Mouse (Mus musculus) erythroblast, adult 5-6 weeks (primary cell): ENCODE results near the gene Cxcl5. TPM values are rescaled to one million over a fixed set of nuclear protein-coding genes. Genes with fewer than 3 reads are reported as not detected.

Source experiments
- ATAC-seq: replicated peaks from 2 replicates; pipeline ENCODE4 v1.8.0; 2016; ENCODE audit warnings: moderate number of reproducible peaks, mild to moderate bottlenecking, moderate TSS enrichment, inconsistent platforms; ENCODE audit not compliant: poor library complexity, low FRiP score, severe bottlenecking
- total RNA-seq, 2 experiments: library from RNA; stranded (forward) in 1 of 2; stranded (reverse) in 1 of 2; fragments of 150-400 nt in 1 of 2; fragments of 200-764, 138-1000 nt in 1 of 2; gene quantifications; 2 replicates each; pipeline versions ENCODE4 v1.2.3 to v1.2.4; 2015 to 2017; ENCODE audit warnings: low replicate concordance in 2 of 2

The Cxcl5 gene
- total RNA-seq (2015; ENCODE audit: low replicate concordance) = not detected in 2 replicates
- total RNA-seq (2017; ENCODE audit: low replicate concordance) = not detected in 2 replicates

GRCm38 (mm10) chr5:90759077-90760065 is at the start of gene Cxcl5:
TSS of gene Cxcl5 (plus strand) at chr5:90759360.
- no peak for ATAC-seq

GRCm38 (mm10) chr5:90711409-90711808 is 47.8 kb upstream of the Cxcl5 start:
- ATAC-seq = no peak

- no peak for ATAC-seq
These were observed 41.2 kb upstream of the Cxcl5 start for GRCm38 (mm10) chr5:90717937-90718336.

- no peak for ATAC-seq
These were observed 36.5 kb upstream of the Cxcl5 start for GRCm38 (mm10) chr5:90722656-90723055.

- ATAC-seq = no peak
These were observed 30.9 kb upstream of the Cxcl5 start for GRCm38 (mm10) chr5:90728254-90728653.

- no peak for ATAC-seq
These were observed 27.7 kb upstream of the Cxcl5 start for GRCm38 (mm10) chr5:90731480-90731879.

GRCm38 (mm10) chr5:90742029-90742428 is 17.1 kb upstream of the Cxcl5 start:
- no peak for ATAC-seq

- no peak for ATAC-seq
These were observed 5.2 kb upstream of the Cxcl5 start for GRCm38 (mm10) chr5:90753934-90754333.

- no peak for ATAC-seq
These were observed 1.0 kb upstream of the Cxcl5 start for GRCm38 (mm10) chr5:90758020-90758605.

- ATAC-seq = no peak
These were observed 1.1 kb downstream of the Cxcl5 start for GRCm38 (mm10) chr5:90760303-90760702.

- no peak for ATAC-seq
These were observed 1.7 kb downstream of the Cxcl5 start for GRCm38 (mm10) chr5:90760844-90761243.

GRCm38 (mm10) chr5:90761834-90762233 is 2.7 kb downstream of the Cxcl5 start:
- no peak for ATAC-seq

GRCm38 (mm10) chr5:90763912-90764665 is 4.9 kb downstream of the Cxcl5 start:
- ATAC-seq = no peak

GRCm38 (mm10) chr5:90765821-90766606 is 6.9 kb downstream of the Cxcl5 start:
- ATAC-seq = no peak

- no peak for ATAC-seq
These were observed 9.1 kb downstream of the Cxcl5 start, which contains the start of gene Ppbp for GRCm38 (mm10) chr5:90768218-90768617. TSS of gene Ppbp (plus strand) at chr5:90768518.

GRCm38 (mm10) chr5:90771369-90771768 is 12.2 kb downstream of the Cxcl5 start:
- ATAC-seq = no peak

GRCm38 (mm10) chr5:90771880-90772653 is 12.9 kb downstream of the Cxcl5 start, which contains the start of gene Pf4:
TSS of gene Pf4 (plus strand) at chr5:90772435.
- ATAC-seq = no peak

- no peak for ATAC-seq
These were observed 16.4 kb downstream of the Cxcl5 start for GRCm38 (mm10) chr5:90775562-90775961.

GRCm38 (mm10) chr5:90777621-90778020 is 18.5 kb downstream of the Cxcl5 start:
- no peak for ATAC-seq
